Mouse (Mus musculus) megakaryocyte, embryonic 14.5 days (primary cell): ENCODE data around the gene Ifit1bl2.

ENCODE experiments used
- FLI1 ChIP-seq: IDR thresholded peaks from 2 replicates; pipeline ENCODE4 v1.6.1; 2012; ENCODE audit warnings: low read length, inconsistent platforms, mixed read lengths
- GATA1 ChIP-seq: IDR thresholded peaks from 3 replicates; pipeline ENCODE4 v1.6.1; 2012; ENCODE audit warnings: mixed read lengths, low read length, inconsistent platforms, borderline replicate concordance

DNA sequence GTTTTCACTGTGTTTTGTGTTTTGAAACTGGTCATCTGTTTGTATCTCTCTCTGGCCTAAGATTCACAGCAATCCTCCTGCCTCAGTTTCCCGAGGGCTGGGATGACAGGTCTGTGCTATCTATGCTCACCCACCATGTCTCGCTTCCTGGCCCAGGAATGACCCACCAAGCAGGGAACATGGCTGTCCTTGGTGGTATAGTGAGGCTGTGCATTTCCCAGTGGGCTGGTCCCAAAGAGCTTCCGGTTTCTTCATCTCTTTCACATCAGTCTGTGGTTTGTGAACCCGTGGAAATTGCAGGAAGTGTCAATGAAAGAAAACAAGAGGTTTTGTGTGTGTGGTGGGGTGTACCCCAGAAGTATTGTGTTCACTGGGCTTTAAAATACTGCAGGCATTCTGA lies 15.9 kb downstream of the Ifit1bl2 start:
- TF ChIP-seq FLI1 (no peak), GATA1 (no peak)
